Mouse (Mus musculus): ENCODE data around the gene Hist1h2ae.

- TF ChIP-seq CTCF (IDR thresholded peaks at IDR 0.05; ENCODE audit: control insufficient read depth, insufficient read depth, low read length) (no peak), POLR2A (IDR thresholded peaks at IDR 0.05; ENCODE audit: borderline replicate concordance, control insufficient read depth, low read depth, low read length) (no peak)
Observed at GRCm38 (mm10) chr13:23603182-23603699, 32.2 kb upstream of the Hist1h2ae start.

All from bone marrow, adult 2 months (tissue).